Comparison of ENCODE assay signal across 9 mouse cellular contexts in genomic region chr9:53825318-53825717, GRCm38 (mm10). TPM values are rescaled to one million over a fixed set of nuclear protein-coding genes. Genes with fewer than 3 reads are reported as not detected.
DNase-seq lines count a peak whose midpoint lies in the region; ATAC-seq and TF ChIP-seq lines count a peak whose summit lies in the region.
"Had no signal": no experiment of that assay in that cellular context is flagged by ENCODE, and none has a peak within 500 bp of the region (broad histone marks: within the 10 kb centered on the region; RNA-seq: fewer than 3 reads in every experiment).

No protein-coding gene starts in this region.

- TF ChIP-seq CTCF in MEL (IDR thresholded peaks at IDR 0.05 in 2 of 3, conservative IDR thresholded peaks at IDR 0.05 in 1 of 3; ENCODE audit: control insufficient read depth in 1 of 3, insufficient read depth in 1 of 3, low read depth in 2 of 3, low read length in 3 of 3, poor library complexity in 1 of 3, severe bottlenecking in 1 of 3), result peak; percentile 38 to 54 (median 46)

- no peak overlapping the region for H3K9ac ChIP-seq in MEL (ENCODE audit: control insufficient read depth, low read depth, low read length, poor library complexity, severe bottlenecking)
- H3K9ac ChIP-seq in intestine, embryonic 16.5 days (ENCODE audit: low read depth, low read length), result no peak overlapping the region
- no peak overlapping the region for H3K9ac ChIP-seq in neural tube, embryonic 11.5 days (ENCODE audit: low read length)
- H3K9ac ChIP-seq: neural tube, embryonic 13.5 days had no signal

- no peaks in the 10 kb centered on the region for H3K79me2 ChIP-seq in MEL (ENCODE audit: control insufficient read depth, insufficient read depth, low read length, poor library complexity)

- H3K4me3 ChIP-seq in MEL (ENCODE audit: control insufficient read depth in 1 of 2, insufficient read depth in 1 of 2, low read depth in 2 of 2, low read length in 2 of 2), result no peak overlapping the region
- H3K4me3 ChIP-seq in intestine, embryonic 16.5 days (ENCODE audit: low read length), result no peak overlapping the region
- H3K4me3 ChIP-seq in neural tube, embryonic 11.5 days (ENCODE audit: low read depth, low read length), result no peak overlapping the region
- H3K4me3 ChIP-seq: neural tube, embryonic 13.5 days had no signal

- 9% methylated on average over 9 of the region's 9 CpGs for WGBS in intestine, embryonic 16.5 days
- 10% methylated on average over 9 of the region's 9 CpGs for WGBS in neural tube, embryonic 11.5 days

- H3K27ac ChIP-seq in MEL (ENCODE audit: control insufficient read depth, low read depth, low read length), result no peak overlapping the region
- H3K27ac ChIP-seq in intestine, embryonic 16.5 days (ENCODE audit: low read length), result no peak overlapping the region
- H3K27ac ChIP-seq in neural tube, embryonic 11.5 days (ENCODE audit: low read depth, low read length), result no peak overlapping the region
- H3K27ac ChIP-seq: neural tube, embryonic 13.5 days had no signal

- TF ChIP-seq EP300 in MEL (IDR thresholded peaks at IDR 0.05; ENCODE audit: low read depth in 1 of 2, low read length in 2 of 2), result no peak

- peak; percentile 30 for DNase-seq in kidney, postnatal 10 days
- no peak for DNase-seq in kidney, adult 11 months
- peak; percentile 8 for DNase-seq in MEL (ENCODE audit: low read depth, low spot score)
- DNase-seq in cerebellum, postnatal 14 days, result peak; percentile 44 to 50
- peak; percentile 57 for DNase-seq in neural tube, embryonic 11.5 days (ENCODE audit: low spot score)
- DNase-seq in urinary bladder, postnatal 36 days (ENCODE audit: low spot score in 2 of 2), result no peak
- no peak for DNase-seq in T-cell, adult 2 months (ENCODE audit: low spot score)

- H3K4me2 ChIP-seq in intestine, embryonic 16.5 days (ENCODE audit: low read depth, low read length), result no peak overlapping the region
- H3K4me2 ChIP-seq in neural tube, embryonic 11.5 days (ENCODE audit: low read depth), result no peak overlapping the region
- H3K4me2 ChIP-seq: neural tube, embryonic 13.5 days had no signal

- H3K9me3 ChIP-seq in MEL (replicated peaks; ENCODE audit: insufficient read depth, low read length), result no peaks in the 10 kb centered on the region
- H3K9me3 ChIP-seq in intestine, embryonic 16.5 days (ENCODE audit: control insufficient read depth, low read length), result no peaks in the 10 kb centered on the region
- H3K9me3 ChIP-seq in neural tube, embryonic 11.5 days (ENCODE audit: control insufficient read depth, low read length), result no peaks in the 10 kb centered on the region
- H3K9me3 ChIP-seq: neural tube, embryonic 13.5 days had no signal

- no peaks in the 10 kb centered on the region; a peak in 1 of 4 replicates for H3K27me3 ChIP-seq in MEL (ENCODE audit: control insufficient read depth in 1 of 2, insufficient read depth in 2 of 2, low read length in 2 of 2)
- H3K27me3 ChIP-seq in intestine, embryonic 16.5 days (replicated peaks; ENCODE audit: control insufficient read depth, insufficient read depth, low read length), result no peaks in the 10 kb centered on the region
- no peaks in the 10 kb centered on the region for H3K27me3 ChIP-seq in neural tube, embryonic 11.5 days (ENCODE audit: control insufficient read depth, insufficient read depth, low read length)

- peak; percentile 62 for ATAC-seq in intestine, embryonic 16.5 days
- ATAC-seq in neural tube, embryonic 11.5 days (ENCODE audit: insufficient read depth, low FRiP score, low TSS enrichment), result no peak

- H3K4me1 ChIP-seq in MEL (ENCODE audit: control insufficient read depth in 1 of 2, insufficient read depth in 2 of 2, low read length in 2 of 2), result no peaks in the 10 kb centered on the region
- H3K4me1 ChIP-seq in intestine, embryonic 16.5 days (ENCODE audit: control insufficient read depth, insufficient read depth, low read length), result 0 out of 2 replicates have a peak, but pooled peaks cover 4% of the 10 kb centered on the region
- no peaks in the 10 kb centered on the region for H3K4me1 ChIP-seq in neural tube, embryonic 11.5 days (ENCODE audit: control insufficient read depth, insufficient read depth, low read length)

- TF ChIP-seq POLR2A in MEL (IDR thresholded peaks at IDR 0.05; ENCODE audit: control insufficient read depth in 1 of 2, insufficient read depth in 1 of 2, low read depth in 1 of 2, low read length in 2 of 2, poor library complexity in 1 of 2), result no peak

- H3K36me3 ChIP-seq in MEL (ENCODE audit: control insufficient read depth in 1 of 2, insufficient read depth in 2 of 2, low read length in 2 of 2), result no peaks in the 10 kb centered on the region
- H3K36me3 ChIP-seq in intestine, embryonic 16.5 days (ENCODE audit: control insufficient read depth, insufficient read depth, low read length), result no peaks in the 10 kb centered on the region
- H3K36me3 ChIP-seq in neural tube, embryonic 11.5 days (ENCODE audit: control insufficient read depth, insufficient read depth, low read length), result no peaks in the 10 kb centered on the region
- H3K36me3 ChIP-seq: neural tube, embryonic 13.5 days had no signal

- no peak for TF ChIP-seq RAD21 in MEL (IDR thresholded peaks at IDR 0.05; ENCODE audit: low read depth, low read length)

TF ChIP-seq in MEL, 35 proteins besides CTCF, POLR2A, EP300 and RAD21:
- TF ChIP-seq MXI1 (IDR thresholded peaks at IDR 0.05; ENCODE audit: low read depth, low read length) (no peak), JUND (IDR thresholded peaks at IDR 0.05; ENCODE audit: low read depth, low read length) (no peak), NELFE (IDR thresholded peaks at IDR 0.05; ENCODE audit: low read depth, low read length) (no peak), HCFC1 (IDR thresholded peaks at IDR 0.05; ENCODE audit: low read depth, low read length) (no peak), MYC (IDR thresholded peaks at IDR 0.05; ENCODE audit: low read depth, low read length) (no peak), POLR2AphosphoS2 (IDR thresholded peaks at IDR 0.05; ENCODE audit: low read length) (no peak), RCOR1 (IDR thresholded peaks at IDR 0.05; ENCODE audit: low read depth, low read length) (no peak)

RNA-seq across cellular contexts. Expression of gene Sln, which starts 24.6 kb away (rescaled TPM):
- not detected in 2 replicates for total RNA-seq in MEL (2012; rRNA removed)
- polyA plus RNA-seq in MEL (2012; ENCODE audit: insufficient read depth in 1 of 2, insufficient read length in 2 of 2, low read depth in 1 of 2, low replicate concordance in 2 of 2, missing spikeins in 1 of 2), result not detected
- 0.92 and 1.0 TPM in 2 replicates for polyA plus RNA-seq in intestine, embryonic 16.5 days (2015; fragmentation: Nextera tagmentation; extraction: Ambion mirVana)
- 5.3 and 7.2 TPM in 2 replicates for polyA plus RNA-seq in neural tube, embryonic 11.5 days (2014; fragmentation: Nextera tagmentation; extraction: Ambion mirVana)

RNA-seq across cellular contexts. Expression of gene Slc35f2, which starts 54.0 kb away (rescaled TPM):
- total RNA-seq in MEL (2012; rRNA removed), result not detected in 2 replicates
- not detected for polyA plus RNA-seq in MEL (2012; ENCODE audit: insufficient read depth in 1 of 2, insufficient read length in 2 of 2, low read depth in 1 of 2, low replicate concordance in 2 of 2, missing spikeins in 1 of 2)
- 28.0 and 28.8 TPM in 2 replicates for polyA plus RNA-seq in intestine, embryonic 16.5 days (2015; fragmentation: Nextera tagmentation; extraction: Ambion mirVana)
- 4.1 and 4.9 TPM in 2 replicates for polyA plus RNA-seq in neural tube, embryonic 11.5 days (2014; fragmentation: Nextera tagmentation; extraction: Ambion mirVana)

Comparison
In these comparisons a context has a peak if more than half of its experiments do, and no peak if none do; other contexts are left out.
1. DNase-seq: peak in kidney, postnatal 10 days (single experiment), MEL (single experiment), cerebellum, postnatal 14 days (2 of 2) and neural tube, embryonic 11.5 days (single experiment); none in kidney, adult 11 months (single experiment), urinary bladder, postnatal 36 days (0 of 2) and T-cell, adult 2 months (single experiment).